Mouse (Mus musculus) megakaryocyte, embryonic 14.5 days (primary cell): Measurements from ENCODE around the gene Os9. TPM values are rescaled to one million over a fixed set of nuclear protein-coding genes. Genes with fewer than 3 reads are reported as not detected.
"Not testable (repeated sequence)": the region's sequence is repeated elsewhere in the genome, so short reads cannot be mapped to it uniquely, and the experiment has no call there.

Experiments
- H3K27me3 ChIP-seq: replicated peaks from 2 replicates; pipeline ENCODE3; 2012; ENCODE audit warnings: inconsistent platforms
- H3K36me3 ChIP-seq: replicated peaks from 2 replicates; pipeline ENCODE3; 2012; ENCODE audit warnings: low read length, inconsistent platforms, mixed read lengths
- H3K4me1 ChIP-seq: 2 replicates; pipeline ENCODE4 v1.6.1; 2012; ENCODE audit warnings: inconsistent platforms
- H3K4me3 ChIP-seq: replicated peaks from 2 replicates; pipeline ENCODE3; 2012; ENCODE audit warnings: moderate library complexity, mild to moderate bottlenecking, inconsistent platforms
- H3K9me3 ChIP-seq: 2 replicates; pipeline ENCODE4 v1.6.1; 2012; ENCODE audit warnings: inconsistent platforms
- FLI1 ChIP-seq: IDR thresholded peaks from 2 replicates; pipeline ENCODE4 v1.6.1; 2012; ENCODE audit warnings: low read length, inconsistent platforms, mixed read lengths
- GATA1 ChIP-seq: IDR thresholded peaks from 3 replicates; pipeline ENCODE4 v1.6.1; 2012; ENCODE audit warnings: mixed read lengths, low read length, inconsistent platforms, borderline replicate concordance
- polyA plus RNA-seq: library from polyadenylated mRNA; stranded (reverse); fragments of >175 nt; gene quantifications from 2 replicates; pipeline ENCODE4 v1.2.3, GENCODE M21; 2012; ENCODE audit warnings: low replicate concordance; ENCODE audit not compliant: insufficient read depth

Gene Os9
- polyA plus RNA-seq, 1 experiment: 267 TPM

DNA sequence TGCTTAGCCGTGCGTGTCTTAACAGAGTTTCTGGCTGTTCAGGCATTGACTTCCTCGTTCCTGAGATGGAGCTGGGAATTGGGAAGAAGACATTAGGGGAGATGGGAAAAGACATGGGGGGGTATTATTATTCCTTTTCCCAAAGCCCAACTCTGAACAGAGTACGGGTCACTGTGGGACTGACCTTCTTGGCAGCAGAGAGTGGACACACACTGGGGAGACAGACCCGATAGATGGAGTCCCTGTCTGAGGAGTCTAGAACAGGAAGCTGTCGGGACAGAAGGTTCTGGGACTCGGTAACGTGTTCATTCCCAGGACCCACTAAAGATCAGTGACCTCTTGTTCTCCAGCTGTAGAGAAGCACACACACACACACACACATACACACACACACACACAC, 45.3 kb downstream of the Os9 start:
- TF ChIP-seq FLI1 (no peak), GATA1 (no peak)

DNA sequence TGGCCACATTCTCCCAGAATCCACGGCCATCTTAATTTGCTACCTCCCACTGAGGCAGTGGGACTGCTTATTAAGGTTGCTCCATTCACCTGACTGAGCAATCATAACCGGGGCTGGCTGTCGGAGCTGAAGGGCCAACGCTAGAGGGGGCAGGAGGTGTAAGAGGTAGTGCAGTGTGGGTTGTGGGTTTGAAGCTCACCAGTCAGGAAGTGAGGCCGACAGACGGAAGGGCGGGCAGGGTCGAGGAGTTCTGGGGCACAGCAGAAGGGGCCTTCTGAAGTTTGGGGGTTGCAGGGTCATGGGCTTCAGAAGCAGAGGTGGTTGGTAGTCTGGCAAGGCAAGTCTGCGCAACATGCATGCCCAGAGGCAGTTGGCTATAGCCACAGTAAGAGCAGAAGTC, 45.9 kb downstream of the Os9 start, which contains the start of gene Agap2:
Agap2 (plus strand) TSS at position 205 of the 400 bp plus-strand sequence.
- Histone ChIP-seq H3K9me3 (no peaks in the 10 kb centered on the region), H3K27me3 (no peaks in the 10 kb centered on the region), H3K4me1 (peaks cover 49% of the 10 kb centered on the region), H3K4me3 (peak within 1 kb of the TSS; percentile 95), H3K36me3 (peaks cover 25% of the 10 kb centered on the region)
- TF ChIP-seq GATA1 (no peak), FLI1 (no peak)

More for the DNA sequence above, 45.3 kb downstream of the Os9 start:
- H3K4me1 ChIP-seq: peaks cover 47% of the 10 kb centered on the region
- peaks cover 2% of the 10 kb centered on the region; the same call in 1 of the 2 replicates for H3K9me3 ChIP-seq
- peaks cover 30% of the 10 kb centered on the region for H3K36me3 ChIP-seq
- H3K4me3 ChIP-seq: peak overlapping the region; percentile 95
- no peaks in the 10 kb centered on the region for H3K27me3 ChIP-seq

DNA sequence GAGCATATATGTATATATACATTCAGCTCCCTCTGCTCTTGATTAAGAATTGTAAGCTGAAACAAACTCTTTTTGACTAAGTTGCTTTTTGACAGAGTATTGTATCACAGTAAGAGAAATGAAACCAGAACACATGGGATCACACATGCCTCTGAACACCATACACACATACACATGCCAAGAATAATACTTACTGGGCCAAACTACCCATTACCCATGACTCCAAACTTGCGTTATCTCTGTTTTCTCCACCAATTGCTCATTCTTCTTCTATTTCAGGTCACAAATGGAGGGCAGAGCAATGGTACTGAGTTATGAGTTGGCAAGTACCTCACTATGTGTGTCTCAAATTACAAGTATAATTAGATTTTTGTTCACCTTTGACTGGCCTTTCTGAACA, 47.0 kb downstream of the Os9 start:
- H3K9me3 ChIP-seq: no peaks in the 10 kb centered on the region
- H3K4me3 ChIP-seq: no peak overlapping the region
- peaks cover 57% of the 10 kb centered on the region for H3K4me1 ChIP-seq
- TF ChIP-seq GATA1 (no peak), FLI1 (no peak)
- H3K36me3 ChIP-seq: peaks cover 14% of the 10 kb centered on the region
- H3K27me3 ChIP-seq: no peaks in the 10 kb centered on the region

GRCm38 (mm10) chr10:127072969-127073368, 48.0 kb downstream of the Os9 start:
- peaks cover 61% of the 10 kb centered on the region for H3K4me1 ChIP-seq
- H3K4me3 ChIP-seq, H3K27me3 ChIP-seq, H3K9me3 ChIP-seq: not testable (repeated sequence)
- peaks cover 15% of the 10 kb centered on the region for H3K36me3 ChIP-seq

GRCm38 (mm10) chr10:127072270-127072669, 48.7 kb downstream of the Os9 start:
- not testable (repeated sequence) for H3K4me3 ChIP-seq, H3K27me3 ChIP-seq, H3K9me3 ChIP-seq
- Histone ChIP-seq H3K36me3 (peaks cover 17% of the 10 kb centered on the region), H3K4me1 (peaks cover 58% of the 10 kb centered on the region)

GRCm38 (mm10) chr10:127071203-127071602, 49.7 kb downstream of the Os9 start:
- TF ChIP-seq FLI1 (no peak), GATA1 (no peak)
- Histone ChIP-seq H3K4me3 (peak overlapping the region; percentile 89), H3K9me3 (no peaks in the 10 kb centered on the region), H3K27me3 (no peaks in the 10 kb centered on the region), H3K36me3 (peaks cover 27% of the 10 kb centered on the region), H3K4me1 (peaks cover 55% of the 10 kb centered on the region)

- H3K9me3 ChIP-seq: no peaks in the 10 kb centered on the region
- H3K4me1 ChIP-seq: peaks cover 55% of the 10 kb centered on the region
- peaks cover 34% of the 10 kb centered on the region for H3K36me3 ChIP-seq
- H3K27me3 ChIP-seq: no peaks in the 10 kb centered on the region
- TF ChIP-seq FLI1 (no peak), GATA1 (no peak)
- H3K4me3 ChIP-seq: peak within 1 kb of the TSS; percentile 89
These were observed 50.5 kb downstream of the Os9 start, which contains the start of gene Tspan31 for GRCm38 (mm10) chr10:127070190-127071121. Gene Tspan31 (minus strand): TSS chr10:127070264.

DNA sequence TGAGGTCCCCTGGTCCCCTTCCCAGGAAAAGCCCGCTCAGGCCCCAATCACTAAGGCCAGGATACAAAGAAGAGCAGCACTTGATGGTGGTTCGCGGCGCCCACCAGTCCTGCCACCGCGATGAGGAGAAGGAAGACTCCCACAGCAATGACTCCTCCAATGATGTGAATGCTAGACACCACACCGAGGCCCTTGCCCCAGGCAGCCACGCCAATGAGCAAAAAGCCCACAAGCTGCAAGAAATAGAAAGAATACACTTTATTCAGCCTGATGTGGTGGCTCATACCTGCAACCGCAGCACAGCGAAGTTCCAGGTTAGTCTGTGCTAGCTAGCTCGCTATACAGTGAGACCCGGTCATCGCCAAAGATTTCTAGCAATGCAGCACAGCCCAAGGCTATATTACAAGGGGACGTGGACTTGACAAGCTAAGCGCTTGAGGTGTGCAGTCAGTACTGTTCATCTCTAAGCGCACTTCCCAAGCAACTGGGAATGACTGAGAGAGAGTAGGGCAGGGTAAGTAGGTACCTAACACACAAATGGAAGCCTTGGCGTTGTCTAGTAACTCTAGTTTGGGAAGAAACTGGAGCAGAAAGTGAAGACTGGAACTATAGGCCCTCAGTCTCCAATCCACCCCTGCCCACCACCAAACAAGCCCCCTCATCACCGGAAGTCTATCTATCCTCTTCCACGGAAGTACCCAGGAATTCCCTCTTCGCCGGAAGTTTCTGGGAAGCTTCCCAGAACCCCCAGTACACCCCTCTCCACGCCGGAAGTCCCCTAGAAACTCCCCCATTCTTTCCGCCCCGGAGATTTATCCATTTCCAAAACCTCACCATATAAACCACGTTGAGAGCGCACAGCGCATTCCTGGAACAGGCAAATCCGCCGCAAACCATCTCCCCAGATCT, 51.4 kb downstream of the Os9 start:
- Histone ChIP-seq H3K4me3 (peak overlapping the region; percentile 89), H3K4me1 (peaks cover 56% of the 10 kb centered on the region), H3K27me3 (no peaks in the 10 kb centered on the region), H3K36me3 (peaks cover 44% of the 10 kb centered on the region), H3K9me3 (no peaks in the 10 kb centered on the region)
- TF ChIP-seq FLI1 (no peak), GATA1 (no peak)

DNA sequence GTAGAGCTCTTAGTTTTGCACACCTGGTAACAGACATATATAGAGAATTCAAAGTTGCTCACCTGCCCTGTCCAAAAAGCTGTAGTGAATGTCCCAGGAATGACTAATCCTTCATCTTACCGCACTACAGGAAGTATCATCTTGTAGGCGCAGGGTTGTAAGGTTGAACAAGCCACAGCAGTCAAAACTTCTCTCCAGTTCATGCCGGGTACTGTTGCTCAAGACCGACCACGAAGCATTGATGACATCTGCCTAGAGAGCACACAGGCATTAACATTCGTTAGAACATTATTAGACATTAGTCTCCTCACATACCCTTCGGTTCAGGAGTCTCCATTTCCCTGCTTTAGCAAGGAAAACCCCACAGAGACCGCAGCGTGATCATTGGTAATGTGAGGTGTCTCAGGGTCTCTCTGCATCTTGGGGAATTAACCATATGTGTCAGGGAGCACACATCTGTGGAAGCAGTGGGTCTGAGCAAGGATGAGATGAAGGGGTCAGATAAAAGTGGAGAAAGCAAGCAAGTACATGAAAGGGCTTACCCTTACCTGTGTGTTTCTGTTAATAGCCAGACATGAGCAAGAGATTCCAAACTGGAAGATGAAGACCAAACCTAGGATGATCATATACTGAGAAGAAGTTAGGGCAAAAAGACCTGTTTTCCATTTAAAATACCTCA, 52.4 kb downstream of the Os9 start:
- no peak for TF ChIP-seq GATA1
- TF ChIP-seq FLI1: no peak
- H3K4me1 ChIP-seq: peaks cover 67% of the 10 kb centered on the region

More for the DNA sequence above, 52.4 kb downstream of the Os9 start:
- H3K4me3 ChIP-seq: peak overlapping the region; percentile 89
- H3K27me3 ChIP-seq: no peaks in the 10 kb centered on the region
- peaks cover 47% of the 10 kb centered on the region for H3K36me3 ChIP-seq
- no peaks in the 10 kb centered on the region for H3K9me3 ChIP-seq
